Mouse (Mus musculus) kidney, embryonic 15.5 days (tissue): ENCODE results near the gene Git2. TPM values are rescaled to one million over a fixed set of nuclear protein-coding genes. Genes with fewer than 3 reads are reported as not detected.

Experiments used
- ATAC-seq: fragments of 200-750 bp; cut with Nextera tagmentation; replicated peaks from 2 replicates; pipeline ENCODE4 v1.8.0; 2017; ENCODE audit warnings: moderate TSS enrichment; ENCODE audit not compliant: low FRiP score
- H3K27ac ChIP-seq: fragments of 300-500 bp; sonication (generic); 2 replicates; pipeline ENCODE4 v1.5.1; 2015; ENCODE audit warnings: mild to moderate bottlenecking, inconsistent platforms
- H3K27me3 ChIP-seq: fragments of 300-500 bp; sonication (generic); 2 replicates; pipeline ENCODE4 v1.6.1; 2015; ENCODE audit warnings: inconsistent platforms
- H3K36me3 ChIP-seq: fragments of 300-500 bp; sonication (generic); 2 replicates; pipeline ENCODE4 v1.6.1; 2015; ENCODE audit warnings: inconsistent platforms
- H3K4me1 ChIP-seq: fragments of 300-500 bp; sonication (generic); 2 replicates; pipeline ENCODE4 v1.6.1; 2015; ENCODE audit warnings: inconsistent platforms
- H3K4me2 ChIP-seq: fragments of 300-500 bp; sonication (generic); 2 replicates; pipeline ENCODE4 v1.6.1; 2015; ENCODE audit warnings: moderate library complexity, mild to moderate bottlenecking, inconsistent platforms
- H3K4me3 ChIP-seq: fragments of 300-500 bp; sonication (generic); replicated peaks from 2 replicates; pipeline ENCODE4 v1.5.1; 2015; ENCODE audit warnings: mild to moderate bottlenecking, inconsistent platforms
- H3K9ac ChIP-seq: fragments of 300-500 bp; sonication (generic); 2 replicates; pipeline ENCODE4 v1.6.1; 2015; ENCODE audit warnings: mild to moderate bottlenecking, inconsistent platforms
- H3K9me3 ChIP-seq: fragments of 300-500 bp; sonication (generic); replicated peaks from 2 replicates; pipeline ENCODE4 v1.6.1; 2016; ENCODE audit warnings: inconsistent platforms
- WGBS: fragments of 180-500 bp; shearing (Covaris S2); methylation state at CpG from one replicate; pipeline ENCODE4 v1.1.7; 2015; ENCODE audit warnings: mixed read lengths; 5-methylcytosine and 5-hydroxymethylcytosine counted together
- polyA plus RNA-seq: library from polyadenylated mRNA; unstranded; fragments of >200 nt; fragmentation: Nextera tagmentation; extraction: Ambion mirVana; gene quantifications from 2 replicates; pipeline ENCODE4 v1.2.1, GENCODE M21; 2015

Gene Git2
- polyA plus RNA-seq, 1 experiment from 2014 or later, result 45.5 TPM

- Histone ChIP-seq H3K9ac (no peak overlapping the region), H3K36me3 (peaks cover 76% of the 10 kb centered on the region), H3K4me3 (no peak overlapping the region), H3K4me2 (no peak overlapping the region), H3K27ac (peak overlapping the region; percentile 76), H3K27me3 (no peaks in the 10 kb centered on the region), H3K4me1 (peaks cover 11% of the 10 kb centered on the region; the same call in 1 of the 2 replicates), H3K9me3 (no peaks in the 10 kb centered on the region)
- 50% methylated on average over 9 of the region's 9 CpGs for WGBS
- no peak for ATAC-seq
These were observed 31.7 kb upstream of the Git2 start for GRCm38 (mm10) chr5:114807063-114807462.

- peak overlapping the region; percentile 22; the same call in 1 of the 2 replicates for H3K4me2 ChIP-seq
- peaks cover 10% of the 10 kb centered on the region; the same call in 1 of the 2 replicates for H3K4me1 ChIP-seq
- no peak overlapping the region for H3K4me3 ChIP-seq
- peaks cover 80% of the 10 kb centered on the region for H3K36me3 ChIP-seq
- H3K27ac ChIP-seq, result peak overlapping the region; percentile 76
- no peaks in the 10 kb centered on the region for H3K27me3 ChIP-seq
- H3K9me3 ChIP-seq, result no peaks in the 10 kb centered on the region
- ATAC-seq, result no peak
- no peak overlapping the region for H3K9ac ChIP-seq
- WGBS, result 84% methylated on average over 8 of the region's 8 CpGs
These were observed 31.3 kb upstream of the Git2 start for GRCm38 (mm10) chr5:114806636-114807035.

- Histone ChIP-seq H3K36me3 (peaks cover 87% of the 10 kb centered on the region), H3K9me3 (no peaks in the 10 kb centered on the region), H3K27me3 (no peaks in the 10 kb centered on the region), H3K27ac (peak overlapping the region; percentile 76), H3K4me2 (peak overlapping the region; percentile 22; the same call in 1 of the 2 replicates), H3K4me3 (no peak overlapping the region), H3K9ac (no peak overlapping the region), H3K4me1 (peaks cover 14% of the 10 kb centered on the region; the same call in 1 of the 2 replicates)
- ATAC-seq, result no peak
- 65% methylated on average over 15 of the region's 15 CpGs for WGBS
These were observed 30.4 kb upstream of the Git2 start for GRCm38 (mm10) chr5:114805436-114806350.

- H3K36me3 ChIP-seq, result peaks cover 89% of the 10 kb centered on the region
- WGBS, result 47% methylated on average over 3 of the region's 3 CpGs
- no peak for ATAC-seq
- H3K27me3 ChIP-seq, result no peaks in the 10 kb centered on the region
- H3K4me1 ChIP-seq, result peaks cover 14% of the 10 kb centered on the region; the same call in 1 of the 2 replicates
- H3K4me2 ChIP-seq, result no peak overlapping the region
- H3K9me3 ChIP-seq, result no peaks in the 10 kb centered on the region
- no peak overlapping the region for H3K27ac ChIP-seq
- H3K4me3 ChIP-seq, result no peak overlapping the region
- no peak overlapping the region for H3K9ac ChIP-seq
These were observed 29.6 kb upstream of the Git2 start for GRCm38 (mm10) chr5:114804958-114805357.

GRCm38 (mm10) chr5:114804335-114804734, 29.0 kb upstream of the Git2 start:
- H3K27ac ChIP-seq, result no peak overlapping the region
- WGBS, result 91% methylated on average over 13 of the region's 13 CpGs
- no peak overlapping the region for H3K4me2 ChIP-seq
- H3K9me3 ChIP-seq, result no peaks in the 10 kb centered on the region
- H3K27me3 ChIP-seq, result no peaks in the 10 kb centered on the region
- H3K4me1 ChIP-seq, result peaks cover 14% of the 10 kb centered on the region; the same call in 1 of the 2 replicates
- no peak overlapping the region for H3K4me3 ChIP-seq
- peaks cover 89% of the 10 kb centered on the region for H3K36me3 ChIP-seq
- no peak overlapping the region for H3K9ac ChIP-seq
- ATAC-seq, result no peak

- no peak overlapping the region for H3K4me2 ChIP-seq
- H3K27me3 ChIP-seq, result no peaks in the 10 kb centered on the region
- no peak for ATAC-seq
- H3K4me3 ChIP-seq, result no peak overlapping the region
- H3K9ac ChIP-seq, result no peak overlapping the region
- no peak overlapping the region for H3K27ac ChIP-seq
- WGBS, result 88% methylated on average over 13 of the region's 13 CpGs
- H3K9me3 ChIP-seq, result no peaks in the 10 kb centered on the region
- peaks cover 89% of the 10 kb centered on the region for H3K36me3 ChIP-seq
- peaks cover 14% of the 10 kb centered on the region; the same call in 1 of the 2 replicates for H3K4me1 ChIP-seq
These were observed 27.9 kb upstream of the Git2 start for GRCm38 (mm10) chr5:114803231-114803630.

DNA sequence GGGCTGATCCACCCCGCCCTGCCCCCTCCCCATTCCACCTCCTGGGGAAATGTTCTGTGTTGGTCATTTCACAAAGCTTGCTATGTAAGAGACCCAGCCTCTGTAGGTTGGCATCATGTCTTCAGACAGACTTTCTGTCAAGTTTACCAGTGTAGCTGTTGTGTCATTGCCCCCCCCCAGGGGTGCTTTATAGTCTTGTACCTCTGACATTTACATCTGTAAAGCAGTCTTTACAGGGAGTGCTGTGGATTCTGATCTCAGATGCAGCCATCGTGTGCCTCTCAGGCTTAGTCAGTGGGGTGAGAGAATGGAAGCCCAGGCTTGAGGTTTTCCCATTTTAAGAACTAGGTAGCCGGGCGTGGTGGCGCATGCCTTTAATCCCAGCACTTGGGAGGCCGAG, 26.5 kb upstream of the Git2 start:
- no peak for ATAC-seq
- no peak overlapping the region for H3K4me3 ChIP-seq
- WGBS, result 91% methylated on average over 6 of the region's 6 CpGs
- H3K4me1 ChIP-seq, result peaks cover 3% of the 10 kb centered on the region; the same call in 1 of the 2 replicates
- H3K27me3 ChIP-seq, result no peaks in the 10 kb centered on the region
- H3K4me2 ChIP-seq, result no peak overlapping the region
- no peaks in the 10 kb centered on the region for H3K9me3 ChIP-seq
- H3K9ac ChIP-seq, result no peak overlapping the region
- peaks cover 90% of the 10 kb centered on the region for H3K36me3 ChIP-seq
- H3K27ac ChIP-seq, result no peak overlapping the region

- Histone ChIP-seq H3K27me3 (no peaks in the 10 kb centered on the region), H3K4me1 (peaks cover 10% of the 10 kb centered on the region), H3K9ac (no peak overlapping the region), H3K9me3 (no peaks in the 10 kb centered on the region), H3K36me3 (peaks cover 83% of the 10 kb centered on the region), H3K27ac (no peak overlapping the region; the same call in 1 of the 2 replicates), H3K4me3 (no peak overlapping the region), H3K4me2 (no peak overlapping the region)
- peak; percentile 57; the same call in 1 of the 2 replicates for ATAC-seq
- 22% methylated on average over 8 of the region's 8 CpGs for WGBS
These were observed 25.7 kb upstream of the Git2 start for GRCm38 (mm10) chr5:114801049-114801448.

GRCm38 (mm10) chr5:114799848-114800247, 24.5 kb upstream of the Git2 start:
- peaks cover 73% of the 10 kb centered on the region for H3K36me3 ChIP-seq
- peaks cover 20% of the 10 kb centered on the region for H3K4me1 ChIP-seq
- H3K4me2 ChIP-seq, result no peak overlapping the region
- H3K27ac ChIP-seq, result no peak overlapping the region
- no peak overlapping the region for H3K9ac ChIP-seq
- H3K9me3 ChIP-seq, result no peaks in the 10 kb centered on the region
- 0 out of 2 replicates have a peak, but pooled peaks cover 2% of the 10 kb centered on the region for H3K27me3 ChIP-seq
- ATAC-seq, result no peak
- WGBS, result 87% methylated on average over 11 of the region's 11 CpGs
- H3K4me3 ChIP-seq, result no peak overlapping the region

GRCm38 (mm10) chr5:114797253-114797652, 21.9 kb upstream of the Git2 start:
- Histone ChIP-seq H3K27me3 (0 out of 2 replicates have a peak, but pooled peaks cover 2% of the 10 kb centered on the region), H3K4me1 (peaks cover 24% of the 10 kb centered on the region), H3K36me3 (peaks cover 67% of the 10 kb centered on the region), H3K9ac (no peak overlapping the region), H3K9me3 (no peaks in the 10 kb centered on the region), H3K4me3 (no peak overlapping the region), H3K4me2 (peak overlapping the region; percentile 68; the same call in 1 of the 2 replicates), H3K27ac (no peak overlapping the region)
- 81% methylated on average over 8 of the region's 8 CpGs for WGBS
- ATAC-seq, result no peak

- 16% methylated on average over 40 of the region's 40 CpGs for WGBS
- Histone ChIP-seq H3K4me3 (peak overlapping the region; percentile 41), H3K4me1 (peaks cover 24% of the 10 kb centered on the region), H3K36me3 (peaks cover 67% of the 10 kb centered on the region), H3K9me3 (no peaks in the 10 kb centered on the region), H3K27me3 (0 out of 2 replicates have a peak, but pooled peaks cover 2% of the 10 kb centered on the region), H3K27ac (no peak overlapping the region), H3K4me2 (peak overlapping the region; percentile 68), H3K9ac (no peak overlapping the region)
- peak; percentile 49; the same call in 1 of the 2 replicates for ATAC-seq
These were observed 21.1 kb upstream of the Git2 start for GRCm38 (mm10) chr5:114796299-114797012.

DNA sequence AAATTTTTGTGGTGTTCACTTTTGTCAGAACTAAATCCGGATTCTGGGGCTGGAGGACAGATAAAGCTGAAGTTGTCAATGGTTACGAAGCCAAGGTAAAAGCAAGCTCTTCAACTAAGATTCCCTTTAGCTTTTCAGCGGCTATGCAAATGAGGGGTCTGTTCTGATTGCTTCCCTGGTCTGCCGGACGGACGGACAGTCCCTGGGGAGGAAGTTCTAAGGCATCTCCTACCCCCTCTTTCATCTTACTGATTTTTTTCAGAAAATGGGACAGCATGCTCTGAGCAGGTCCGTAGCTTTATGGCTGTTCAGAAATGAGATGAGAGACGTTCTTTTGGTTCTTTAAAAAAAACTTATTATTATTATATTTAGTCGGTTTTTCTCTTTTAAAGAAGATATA, 20.3 kb upstream of the Git2 start:
- H3K9me3 ChIP-seq, result no peaks in the 10 kb centered on the region
- no peak for ATAC-seq
- H3K4me2 ChIP-seq, result no peak overlapping the region
- 0 out of 2 replicates have a peak, but pooled peaks cover 2% of the 10 kb centered on the region for H3K27me3 ChIP-seq
- H3K27ac ChIP-seq, result no peak overlapping the region
- no peak overlapping the region for H3K9ac ChIP-seq
- H3K36me3 ChIP-seq, result peaks cover 69% of the 10 kb centered on the region
- H3K4me3 ChIP-seq, result no peak overlapping the region
- WGBS, result 68% methylated on average over 9 of the region's 9 CpGs
- peaks cover 20% of the 10 kb centered on the region for H3K4me1 ChIP-seq
